25 mouse cellular contexts compared by ENCODE assay signal in the genomic region with DNA sequence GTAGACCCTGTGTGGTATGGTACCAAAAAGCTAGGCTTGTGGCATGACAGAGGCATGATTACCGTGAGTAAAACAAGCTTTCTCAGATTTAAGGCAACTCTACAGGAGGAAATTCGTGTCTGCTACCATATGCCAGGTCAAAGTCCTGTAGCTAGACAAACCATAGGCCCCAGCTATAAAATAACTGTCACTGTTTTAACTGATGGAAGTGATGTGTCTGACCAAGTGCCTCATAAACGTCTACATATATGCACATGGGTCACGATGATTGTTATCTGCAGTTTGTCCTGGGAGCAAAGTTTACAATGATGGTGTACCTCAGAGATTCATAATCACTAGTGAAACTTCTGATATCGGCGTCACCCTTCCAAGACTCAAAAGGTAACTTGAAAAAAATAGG. TPM values are rescaled to one million over a fixed set of nuclear protein-coding genes. Genes with fewer than 3 reads are reported as not detected.
"Had no signal": no experiment of that assay in that cellular context is flagged by ENCODE, and none has a peak within 500 bp of the region (broad histone marks: within the 10 kb centered on the region; RNA-seq: fewer than 3 reads in every experiment).

No protein-coding gene starts in this region.

- H3K4me1 ChIP-seq: heart, embryonic 12.5 days; hindbrain, embryonic 10.5 days; hindbrain, embryonic 12.5 days; limb, embryonic 10.5 days; limb, embryonic 12.5 days; liver, embryonic 13.5 days had no signal

- H3K27ac ChIP-seq: gastrocnemius, adult 2 months; heart, adult 2 months; hindbrain, embryonic 10.5 days; hindbrain, embryonic 12.5 days; hindbrain, embryonic 14.5 days; layer of hippocampus, adult 2 months; left cerebral cortex, adult 2 months; limb, embryonic 10.5 days; limb, embryonic 12.5 days; liver, embryonic 13.5 days; liver, embryonic 15.5 days had no signal

- H3K27me3 ChIP-seq: heart, embryonic 12.5 days; hindbrain, embryonic 12.5 days; limb, embryonic 12.5 days; liver, embryonic 13.5 days; liver, embryonic 15.5 days had no signal

- H3K9me3 ChIP-seq: heart, embryonic 12.5 days; hindbrain, embryonic 10.5 days; hindbrain, embryonic 12.5 days; limb, embryonic 10.5 days; limb, embryonic 12.5 days; liver, embryonic 13.5 days; liver, embryonic 15.5 days had no signal

- DNase-seq: gastrocnemius, adult 2 months; gastrocnemius, postnatal 10 days; gastrocnemius, postnatal 25 days; heart, adult 2 months; heart, postnatal 10 days; heart, postnatal 4 days; kidney, adult 18-20 months; kidney, adult 8-10 months; kidney, postnatal 25 days; liver; liver, embryonic 13.5 days had no signal

- H3K4me2 ChIP-seq: heart, embryonic 12.5 days; hindbrain, embryonic 12.5 days; hindbrain, embryonic 14.5 days; limb, embryonic 12.5 days; liver, embryonic 11.5 days; liver, embryonic 13.5 days; liver, embryonic 15.5 days had no signal

- H3K9ac ChIP-seq: heart, embryonic 12.5 days; hindbrain, embryonic 12.5 days; hindbrain, embryonic 14.5 days; limb, embryonic 12.5 days; liver, embryonic 13.5 days; liver, embryonic 15.5 days had no signal

- ATAC-seq: hindbrain, embryonic 16.5 days had no signal

- H3K4me3 ChIP-seq: gastrocnemius, adult 2 months; heart, adult 2 months; heart, embryonic 12.5 days; hindbrain, embryonic 10.5 days; hindbrain, embryonic 12.5 days; layer of hippocampus, adult 2 months; left cerebral cortex, adult 2 months; limb, embryonic 10.5 days; limb, embryonic 12.5 days; liver, embryonic 13.5 days; liver, embryonic 15.5 days had no signal

RNA-seq across cellular contexts. Expression of a gene that starts 33.9 kb away (rescaled TPM):
- polyA plus RNA-seq: heart, adult 2 months; heart, embryonic 12.5 days; heart, embryonic 14.5 days; heart, embryonic 16.5 days; hindbrain, embryonic 12.5 days; kidney, embryonic 14.5 days; limb, embryonic 12.5 days had no signal
